In the genomic region with DNA sequence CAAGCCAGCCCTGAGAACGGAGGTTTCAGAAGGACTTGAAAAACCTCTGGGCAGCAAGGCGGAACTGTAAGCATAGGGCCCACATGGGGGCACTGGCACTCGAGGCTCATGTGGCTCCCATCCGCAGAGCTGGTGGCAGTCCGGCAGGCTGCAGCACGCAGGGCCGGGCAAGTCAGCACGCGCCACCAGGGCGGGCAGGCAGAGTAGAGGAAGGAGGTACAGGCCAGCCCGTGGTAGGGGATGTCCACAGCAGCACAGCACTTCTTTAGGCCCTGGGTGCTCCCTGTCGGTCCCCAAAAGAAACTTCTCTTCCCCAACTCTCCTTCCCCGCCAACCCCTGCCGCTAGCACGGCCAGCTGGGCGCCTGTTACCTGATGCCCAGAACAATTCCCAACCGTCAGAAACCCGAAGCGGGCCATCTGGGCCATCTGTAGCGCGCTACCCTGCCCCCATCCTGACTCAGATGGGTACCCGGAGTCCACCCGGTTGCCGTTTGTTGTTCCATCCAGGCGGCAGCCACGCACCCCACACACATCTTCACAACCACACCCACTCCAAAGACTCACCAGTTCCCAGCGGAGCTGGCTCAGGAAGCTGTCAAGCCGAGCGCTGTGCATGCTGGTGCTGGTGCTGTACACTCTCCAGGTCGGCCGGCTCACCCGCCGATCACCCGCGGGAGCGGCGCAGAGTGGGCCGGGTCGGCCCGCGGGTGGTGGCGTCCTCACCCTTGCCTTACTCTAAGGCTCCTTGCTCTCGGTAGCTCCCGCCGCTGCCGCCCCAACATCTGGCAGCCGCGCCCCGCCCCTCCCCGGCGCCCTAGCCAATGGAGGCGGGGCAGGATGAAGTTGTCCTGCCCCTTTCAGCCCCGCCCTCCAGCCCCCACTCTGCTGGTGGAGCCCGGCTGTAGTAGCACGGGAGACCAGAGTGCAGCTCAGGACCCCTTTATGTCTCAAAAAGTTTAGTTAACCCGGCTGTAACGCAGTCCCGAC, we compare ENCODE assay signal across 8 mouse cellular contexts. TPM values are rescaled to one million over a fixed set of nuclear protein-coding genes. Genes with fewer than 3 reads are reported as not detected.
DNase-seq lines count a peak whose midpoint lies in the region; ATAC-seq and TF ChIP-seq lines count a peak whose summit lies in the region.

Gene Inka1 (minus strand): TSS at position 749 of the 989 bp plus-strand sequence.

- intact Hi-C loops in heart, postnatal 36 days (cut with DNase I), result loop anchor here (1.0 to 10.0 kb wide), 3 partner anchors 22 to 319 kb away; partner anchors contain the start of genes Amigo3, Rhoa and Tcta

- H3K4me3 ChIP-seq in MEL (ENCODE audit: control insufficient read depth in 1 of 2, insufficient read depth in 1 of 2, low read depth in 2 of 2, low read length in 2 of 2), result peak within 1 kb of the TSS; percentile 72 to 91
- peak within 1 kb of the TSS; percentile 57 for H3K4me3 ChIP-seq in cerebellum, adult 2 months (replicated peaks; ENCODE audit: insufficient read depth, low read depth, low read length)
- peak within 1 kb of the TSS; percentile 64 for H3K4me3 ChIP-seq in forebrain, postnatal 0 days (ENCODE audit: low read depth, low read length)
- H3K4me3 ChIP-seq in lung, embryonic 16.5 days (ENCODE audit: low read length), result peak within 1 kb of the TSS; percentile 74

- peak in 1 of 3 experiments; percentile 14; a peak in 1 of 6 replicates for TF ChIP-seq CTCF in MEL (IDR thresholded peaks at IDR 0.05 in 2 of 3, conservative IDR thresholded peaks at IDR 0.05 in 1 of 3; ENCODE audit: control insufficient read depth in 1 of 3, insufficient read depth in 1 of 3, low read depth in 2 of 3, low read length in 3 of 3, poor library complexity in 1 of 3, severe bottlenecking in 1 of 3)
- no peak for TF ChIP-seq CTCF in cerebellum, adult 2 months (IDR thresholded peaks at IDR 0.05; ENCODE audit: borderline replicate concordance, insufficient read depth, low read depth, low read length)
- TF ChIP-seq CTCF in forebrain, postnatal 0 days (IDR thresholded peaks at IDR 0.05; ENCODE audit: low read depth), result peak; percentile 30

- H3K4me2 ChIP-seq in forebrain, postnatal 0 days (ENCODE audit: low read depth), result peak within 1 kb of the TSS; percentile 91
- H3K4me2 ChIP-seq in lung, embryonic 16.5 days (ENCODE audit: low read depth, low read length), result peak within 1 kb of the TSS; percentile 86

- no peaks in the 10 kb centered on the region for H3K9me3 ChIP-seq in MEL (replicated peaks; ENCODE audit: insufficient read depth, low read length)
- no peaks in the 10 kb centered on the region for H3K9me3 ChIP-seq in forebrain, postnatal 0 days (ENCODE audit: low read length)
- no peaks in the 10 kb centered on the region for H3K9me3 ChIP-seq in lung, embryonic 16.5 days (ENCODE audit: control insufficient read depth, low read length)

- H3K79me2 ChIP-seq in MEL (ENCODE audit: control insufficient read depth, insufficient read depth, low read length, poor library complexity), result peaks cover 33% of the 10 kb centered on the region

- peak; percentile 79 to 92 for TF ChIP-seq POLR2A in MEL (IDR thresholded peaks at IDR 0.05; ENCODE audit: control insufficient read depth in 1 of 2, insufficient read depth in 1 of 2, low read depth in 1 of 2, low read length in 2 of 2, poor library complexity in 1 of 2)
- TF ChIP-seq POLR2A in cerebellum, adult 2 months (IDR thresholded peaks at IDR 0.05; ENCODE audit: borderline replicate concordance, insufficient read depth, low read length), result no peak

- H3K4me1 ChIP-seq in MEL (ENCODE audit: control insufficient read depth in 1 of 2, insufficient read depth in 2 of 2, low read length in 2 of 2), result peaks cover 35 to 43% of the 10 kb centered on the region in 2 experiments
- peaks cover 6% of the 10 kb centered on the region; the same call in 1 of the 2 replicates for H3K4me1 ChIP-seq in cerebellum, adult 2 months (ENCODE audit: control insufficient read depth, insufficient read depth, low read length)
- peaks cover 5% of the 10 kb centered on the region; the same call in 1 of the 2 replicates for H3K4me1 ChIP-seq in forebrain, postnatal 0 days (ENCODE audit: insufficient read depth)
- peaks cover 35% of the 10 kb centered on the region for H3K4me1 ChIP-seq in lung, embryonic 16.5 days (replicated peaks; ENCODE audit: control insufficient read depth, insufficient read depth, low read length)

- TF ChIP-seq EP300 in MEL (IDR thresholded peaks at IDR 0.05; ENCODE audit: low read depth in 1 of 2, low read length in 2 of 2), result peak in 1 of 2 experiments; percentile 7; a peak in 2 of 4 replicates

- DNase-seq in MEL (ENCODE audit: low read depth, low spot score), result peak; percentile 93
- peak; percentile 71 to 72 for DNase-seq in cerebellum, adult 2 months
- DNase-seq in forebrain, postnatal 0 days, result peak; percentile 73
- DNase-seq in heart, postnatal 36 days, result peak; percentile 92 to 95
- DNase-seq in layer of hippocampus, adult 8-10 months (ENCODE audit: low spot score in 2 of 2), result peak; percentile 69 to 74
- DNase-seq in ovary, adult 18-20 months (ENCODE audit: low spot score), result peak; percentile 80
- DNase-seq in thymus, postnatal 0 days (ENCODE audit: low spot score), result peak; percentile 95

- 3% methylated on average over 58 of the region's 58 CpGs for WGBS in cerebellum, adult 2 months
- 2% methylated on average over 52 of the region's 58 CpGs for WGBS in forebrain, postnatal 0 days
- WGBS in lung, embryonic 16.5 days, result under 1% methylated on average over 58 of the region's 58 CpGs

- H3K9ac ChIP-seq in MEL (ENCODE audit: control insufficient read depth, low read depth, low read length, poor library complexity, severe bottlenecking), result peak within 1 kb of the TSS; percentile 88
- H3K9ac ChIP-seq in forebrain, postnatal 0 days, result peak within 1 kb of the TSS; percentile 55
- peak within 1 kb of the TSS; percentile 82 for H3K9ac ChIP-seq in lung, embryonic 16.5 days (ENCODE audit: low read length)

- peaks cover 4 to 39% of the 10 kb centered on the region in 2 experiments for H3K36me3 ChIP-seq in MEL (ENCODE audit: control insufficient read depth in 1 of 2, insufficient read depth in 2 of 2, low read length in 2 of 2)
- H3K36me3 ChIP-seq in forebrain, postnatal 0 days (ENCODE audit: insufficient read depth), result no peaks in the 10 kb centered on the region
- no peaks in the 10 kb centered on the region for H3K36me3 ChIP-seq in lung, embryonic 16.5 days (ENCODE audit: control insufficient read depth, insufficient read depth, low read length)

- TF ChIP-seq RAD21 in MEL (IDR thresholded peaks at IDR 0.05; ENCODE audit: low read depth, low read length), result no peak; the same call in 1 of the 2 replicates

- ATAC-seq in forebrain, postnatal 0 days, result peak; percentile 79
- ATAC-seq in lung, embryonic 16.5 days (ENCODE audit: low read depth), result peak; percentile 70

- H3K27me3 ChIP-seq in MEL (ENCODE audit: control insufficient read depth in 1 of 2, insufficient read depth in 2 of 2, low read length in 2 of 2), result no peaks in the 10 kb centered on the region
- no peaks in the 10 kb centered on the region for H3K27me3 ChIP-seq in cerebellum, adult 2 months (ENCODE audit: control insufficient read depth, insufficient read depth, low read length)
- no peaks in the 10 kb centered on the region for H3K27me3 ChIP-seq in forebrain, postnatal 0 days (ENCODE audit: insufficient read depth, low read length)
- H3K27me3 ChIP-seq in lung, embryonic 16.5 days (ENCODE audit: control insufficient read depth, insufficient read depth, low read depth, low read length), result no peaks in the 10 kb centered on the region

- H3K27ac ChIP-seq in MEL (ENCODE audit: control insufficient read depth, low read depth, low read length), result peak within 1 kb of the TSS; percentile 94
- H3K27ac ChIP-seq in cerebellum, adult 2 months (ENCODE audit: insufficient read depth, low read length), result no peak within 1 kb of the TSS
- peak within 1 kb of the TSS; percentile 58; the same call in 1 of the 2 replicates for H3K27ac ChIP-seq in forebrain, postnatal 0 days (ENCODE audit: low read depth, low read length)
- H3K27ac ChIP-seq in lung, embryonic 16.5 days (ENCODE audit: low read length), result peak within 1 kb of the TSS; percentile 100

TF ChIP-seq in MEL, 35 proteins besides CTCF, POLR2A, EP300 and RAD21 (continues in another document):
- TF ChIP-seq POLR2AphosphoS2 (IDR thresholded peaks at IDR 0.05; ENCODE audit: low read length) (peak; percentile 85), TBP (IDR thresholded peaks at IDR 0.05; ENCODE audit: low read depth, low read length) (peak; percentile 76), TAL1 (IDR thresholded peaks at IDR 0.05; ENCODE audit: low read length) (no peak), MAFK (IDR thresholded peaks at IDR 0.05; ENCODE audit: borderline replicate concordance, low read depth, low read length) (no peak), MYB (IDR thresholded peaks at IDR 0.05; ENCODE audit: low read depth, low read length) (no peak), USF1 (IDR thresholded peaks at IDR 0.05; ENCODE audit: low read depth, low read length) (no peak), UBTF (IDR thresholded peaks at IDR 0.05; ENCODE audit: borderline replicate concordance, insufficient read depth, low read depth, low read length) (0 out of 2 replicates have a peak, but pooled peaks have one; percentile 34), CHD2 (IDR thresholded peaks at IDR 0.05; ENCODE audit: low read length) (peak; percentile 10; the same call in 1 of the 2 replicates), E2F4 (IDR thresholded peaks at IDR 0.05; ENCODE audit: borderline replicate concordance, low read depth, low read length) (no peak), GABPA (IDR thresholded peaks at IDR 0.05; ENCODE audit: low read depth, low read length) (no peak), SMC3 (IDR thresholded peaks at IDR 0.05; ENCODE audit: low read depth, low read length) (peak; percentile 20; the same call in 1 of the 2 replicates), MXI1 (IDR thresholded peaks at IDR 0.05; ENCODE audit: low read depth, low read length) (peak; percentile 79), HCFC1 (IDR thresholded peaks at IDR 0.05; ENCODE audit: low read depth, low read length) (peak; percentile 37; the same call in 1 of the 2 replicates), ZMIZ1 (IDR thresholded peaks at IDR 0.05; ENCODE audit: low read depth, low read length) (peak; percentile 85)

RNA-seq across cellular contexts. Expression of gene Inka1, which starts in this region (rescaled TPM):
- 54.1 and 65.3 TPM in 2 replicates for total RNA-seq in MEL (2012; rRNA removed)
- polyA plus RNA-seq in MEL (2012; ENCODE audit: insufficient read depth in 1 of 2, insufficient read length in 2 of 2, low read depth in 1 of 2, low replicate concordance in 2 of 2, missing spikeins in 1 of 2), result 10 to 100 TPM in 1 of 2 experiments, not detected in 1; 60.7 TPM
- polyA plus RNA-seq in cerebellum, adult 2 months (2012; rRNA removed), result 4.1 and 5.7 TPM in 2 replicates
- total RNA-seq in forebrain, postnatal 0 days (2014; rRNA removed), result 6.3 and 7.8 TPM in 2 replicates
- 20.3 and 23.0 TPM in 2 replicates for polyA plus RNA-seq in forebrain, postnatal 0 days (2015; fragmentation: Nextera tagmentation; extraction: Ambion mirVana)
- total RNA-seq in heart, postnatal 36 days (2021), result 10 to 100 TPM; 10.3 to 11.8 TPM
- 10 to 100 TPM in 3 of 4 experiments, 1 to 10 TPM in 1; 9.5 to 14.1 (median 12.0) TPM for total RNA-seq in layer of hippocampus, adult 8-10 months (2022)
- polyA plus RNA-seq in lung, embryonic 16.5 days (2015; fragmentation: Nextera tagmentation; extraction: Ambion mirVana), result 64.3 and 71.1 TPM in 2 replicates
- polyA plus RNA-seq in thymus, postnatal 0 days (2015; fragmentation: Nextera tagmentation; extraction: Ambion mirVana), result 31.6 and 33.8 TPM in 2 replicates
